17 mouse cellular contexts compared by ENCODE assay signal in the genomic region with DNA sequence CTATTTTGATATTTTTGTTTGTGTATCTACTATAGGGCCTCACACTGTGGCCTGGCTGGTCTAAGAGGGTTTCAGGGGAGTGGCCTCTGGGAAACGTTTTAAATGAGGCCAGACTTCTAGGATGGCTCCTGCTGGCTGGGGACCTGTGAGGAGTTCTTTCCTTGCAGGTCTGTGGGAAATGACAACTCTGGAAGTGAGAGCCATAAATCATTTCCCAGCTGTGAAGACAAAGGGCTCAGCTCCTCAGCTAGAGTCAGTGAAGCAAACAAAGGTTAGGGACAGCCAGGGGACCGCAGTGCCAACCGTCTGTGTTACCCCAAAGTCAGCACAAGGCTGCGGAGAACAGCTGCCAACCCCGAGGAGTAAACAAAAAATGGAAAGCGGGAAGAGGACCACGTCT.
DNase-seq lines count a peak whose midpoint lies in the region; ATAC-seq and TF ChIP-seq lines count a peak whose summit lies in the region.
"Had no signal": no experiment of that assay in that cellular context is flagged by ENCODE, and none has a peak within 500 bp of the region (broad histone marks: within the 10 kb centered on the region; RNA-seq: fewer than 3 reads in every experiment).

No protein-coding gene starts in this region.

- 56% methylated on average over 7 of the region's 7 CpGs for WGBS in midbrain, embryonic 10.5 days
- WGBS in midbrain, embryonic 11.5 days = 54% methylated on average over 7 of the region's 7 CpGs
- 18% methylated on average over 7 of the region's 7 CpGs for WGBS in hindbrain, postnatal 0 days
- 11% methylated on average over 7 of the region's 7 CpGs for WGBS in neural tube, embryonic 14.5 days
- WGBS in forebrain, embryonic 11.5 days = 63% methylated on average over 7 of the region's 7 CpGs

- H3K9me3 ChIP-seq in midbrain, embryonic 10.5 days (replicated peaks) = no peaks in the 10 kb centered on the region
- no peaks in the 10 kb centered on the region for H3K9me3 ChIP-seq in midbrain, embryonic 11.5 days (ENCODE audit: control insufficient read depth, low read length)
- no peaks in the 10 kb centered on the region for H3K9me3 ChIP-seq in hindbrain, postnatal 0 days (ENCODE audit: low read length)
- no peaks in the 10 kb centered on the region for H3K9me3 ChIP-seq in neural tube, embryonic 14.5 days (ENCODE audit: control insufficient read depth, low read length)
- no peaks in the 10 kb centered on the region for H3K9me3 ChIP-seq in forebrain, embryonic 11.5 days (ENCODE audit: control insufficient read depth, low read length)
- H3K9me3 ChIP-seq: embryonic facial prominence, embryonic 12.5 days; G1E had no signal

- H3K9ac ChIP-seq in midbrain, embryonic 11.5 days (ENCODE audit: low read length) = no peak overlapping the region
- H3K9ac ChIP-seq in hindbrain, postnatal 0 days (replicated peaks; ENCODE audit: low read length) = no peak overlapping the region
- peak overlapping the region; percentile 32; the same call in 1 of the 2 replicates for H3K9ac ChIP-seq in neural tube, embryonic 14.5 days (replicated peaks; ENCODE audit: low read depth, low read length)
- no peak overlapping the region for H3K9ac ChIP-seq in forebrain, embryonic 11.5 days (ENCODE audit: low read length)
- H3K9ac ChIP-seq: embryonic facial prominence, embryonic 12.5 days; forebrain, postnatal 0 days had no signal

- DNase-seq in heart, adult 11 months = peak; percentile 51
- DNase-seq in heart, adult 18-20 months = no peak
- no peak for DNase-seq in midbrain, embryonic 10.5 days (ENCODE audit: low spot score)
- no peak for DNase-seq in midbrain, embryonic 11.5 days (ENCODE audit: low spot score, missing footprints)
- DNase-seq in hindbrain, postnatal 0 days (ENCODE audit: low spot score) = no peak
- no peak for DNase-seq in layer of hippocampus, postnatal 14 days (ENCODE audit: low spot score in 2 of 2)
- DNase-seq in forebrain, embryonic 11.5 days (ENCODE audit: low spot score) = no peak
- DNase-seq: cerebellum, adult 18-20 months; forebrain, postnatal 0 days; gastrocnemius, postnatal 36 days; heart, postnatal 14 days; kidney, adult 9 months had no signal

- peaks cover 16% of the 10 kb centered on the region; the same call in 1 of the 2 replicates for H3K27me3 ChIP-seq in midbrain, embryonic 10.5 days (ENCODE audit: low read depth, poor library complexity, severe bottlenecking)
- H3K27me3 ChIP-seq in midbrain, embryonic 11.5 days (ENCODE audit: control insufficient read depth, insufficient read depth, low read length) = no peaks in the 10 kb centered on the region; the same call in 1 of the 2 replicates
- H3K27me3 ChIP-seq in hindbrain, postnatal 0 days (ENCODE audit: insufficient read depth, low read length) = no peaks in the 10 kb centered on the region
- no peaks in the 10 kb centered on the region for H3K27me3 ChIP-seq in neural tube, embryonic 14.5 days (ENCODE audit: control insufficient read depth, insufficient read depth, low read length)
- peaks cover 4% of the 10 kb centered on the region; the same call in 1 of the 2 replicates for H3K27me3 ChIP-seq in forebrain, embryonic 11.5 days (ENCODE audit: control insufficient read depth, insufficient read depth, low read length)
- H3K27me3 ChIP-seq: embryonic facial prominence, embryonic 12.5 days had no signal

- H3K4me3 ChIP-seq in midbrain, embryonic 10.5 days = no peak overlapping the region
- H3K4me3 ChIP-seq in midbrain, embryonic 11.5 days (ENCODE audit: low read depth, low read length) = no peak overlapping the region
- no peak overlapping the region for H3K4me3 ChIP-seq in hindbrain, postnatal 0 days (ENCODE audit: low read length)
- no peak overlapping the region for H3K4me3 ChIP-seq in neural tube, embryonic 14.5 days (ENCODE audit: low read depth, low read length)
- H3K4me3 ChIP-seq in forebrain, embryonic 11.5 days (ENCODE audit: low read depth, low read length) = no peak overlapping the region
- H3K4me3 ChIP-seq: embryonic facial prominence, embryonic 12.5 days; left cerebral cortex, adult 2 months had no signal

- H3K4me2 ChIP-seq in midbrain, embryonic 11.5 days = no peak overlapping the region
- no peak overlapping the region for H3K4me2 ChIP-seq in hindbrain, postnatal 0 days (ENCODE audit: low read depth, low read length)
- H3K4me2 ChIP-seq in neural tube, embryonic 14.5 days (ENCODE audit: low read depth, low read length) = peak overlapping the region; percentile 11; the same call in 1 of the 2 replicates
- no peak overlapping the region for H3K4me2 ChIP-seq in forebrain, embryonic 11.5 days (ENCODE audit: low read depth, low read length, severe bottlenecking)
- H3K4me2 ChIP-seq: embryonic facial prominence, embryonic 12.5 days had no signal

- 0 out of 2 replicates have a peak overlapping the region, but pooled peaks have one; percentile 30 for H3K27ac ChIP-seq in midbrain, embryonic 10.5 days (replicated peaks)
- H3K27ac ChIP-seq in midbrain, embryonic 11.5 days (ENCODE audit: low read depth, low read length) = no peak overlapping the region
- H3K27ac ChIP-seq in hindbrain, postnatal 0 days = no peak overlapping the region
- H3K27ac ChIP-seq in neural tube, embryonic 14.5 days (ENCODE audit: low read depth, low read length) = peak overlapping the region; percentile 39
- H3K27ac ChIP-seq in forebrain, embryonic 11.5 days (ENCODE audit: low read depth, low read length) = no peak overlapping the region
- H3K27ac ChIP-seq: embryonic facial prominence, embryonic 12.5 days; left cerebral cortex, adult 2 months; macrophage had no signal

- no peak for TF ChIP-seq CTCF in hindbrain, postnatal 0 days (IDR thresholded peaks at IDR 0.05; ENCODE audit: low read depth)

- peaks cover 14% of the 10 kb centered on the region for H3K4me1 ChIP-seq in midbrain, embryonic 10.5 days
- H3K4me1 ChIP-seq in midbrain, embryonic 11.5 days (ENCODE audit: control insufficient read depth, insufficient read depth, low read length) = no peaks in the 10 kb centered on the region
- H3K4me1 ChIP-seq in hindbrain, postnatal 0 days (ENCODE audit: insufficient read depth, low read length) = no peaks in the 10 kb centered on the region
- peaks cover 16% of the 10 kb centered on the region for H3K4me1 ChIP-seq in neural tube, embryonic 14.5 days (ENCODE audit: control insufficient read depth, insufficient read depth, low read length)
- no peaks in the 10 kb centered on the region for H3K4me1 ChIP-seq in forebrain, embryonic 11.5 days (replicated peaks; ENCODE audit: control insufficient read depth, insufficient read depth, low read length)
- H3K4me1 ChIP-seq: embryonic facial prominence, embryonic 12.5 days had no signal

- no peak for ATAC-seq in midbrain, embryonic 11.5 days (ENCODE audit: low FRiP score)
- peak; percentile 16; the same call in 1 of the 2 replicates for ATAC-seq in hindbrain, postnatal 0 days
- ATAC-seq in neural tube, embryonic 14.5 days (ENCODE audit: low read depth) = peak; percentile 53
- ATAC-seq in forebrain, embryonic 11.5 days (replicated peaks; ENCODE audit: low FRiP score) = no peak
- ATAC-seq: forebrain, postnatal 0 days had no signal

- no peaks in the 10 kb centered on the region for H3K36me3 ChIP-seq in midbrain, embryonic 10.5 days
- H3K36me3 ChIP-seq in midbrain, embryonic 11.5 days (ENCODE audit: control insufficient read depth, insufficient read depth, low read length) = no peaks in the 10 kb centered on the region
- H3K36me3 ChIP-seq in hindbrain, postnatal 0 days (ENCODE audit: insufficient read depth, low read length) = no peaks in the 10 kb centered on the region
- no peaks in the 10 kb centered on the region for H3K36me3 ChIP-seq in neural tube, embryonic 14.5 days (ENCODE audit: control insufficient read depth, insufficient read depth, low read length)
- H3K36me3 ChIP-seq in forebrain, embryonic 11.5 days (ENCODE audit: control insufficient read depth, insufficient read depth, low read length) = no peaks in the 10 kb centered on the region
- H3K36me3 ChIP-seq: embryonic facial prominence, embryonic 12.5 days; G1E had no signal

Comparison
In these comparisons a context has a peak if more than half of its experiments do, and no peak if none do; other contexts are left out.
1. H3K27ac ChIP-seq: peak in midbrain, embryonic 10.5 days (single experiment) and neural tube, embryonic 14.5 days (single experiment); none in midbrain, embryonic 11.5 days (single experiment), hindbrain, postnatal 0 days (single experiment) and forebrain, embryonic 11.5 days (single experiment).
2. ATAC-seq: peak in hindbrain, postnatal 0 days (single experiment) and neural tube, embryonic 14.5 days (single experiment); none in midbrain, embryonic 11.5 days (single experiment) and forebrain, embryonic 11.5 days (single experiment).